Mouse (Mus musculus): ENCODE measurements at regions not wholly inside any gene's neighbourhood (a gene's known extent, or its start where the extent isn't known, plus 50 kb on each side); places are given as distances from the start of the nearest gene placed in this dataset.
A peak's percentile ranks its signal among the peaks of the same experiment; 100 is the strongest.

- DNase-seq (no peak), ATAC-seq (ENCODE audit: insufficient read depth) (no peak)
- WGBS, result 76% methylated on average over 10 of the region's 10 CpGs
- Histone ChIP-seq H3K4me2 (no peak overlapping the region), H3K36me3 (ENCODE audit: insufficient read depth) (no peaks in the 10 kb centered on the region), H3K27me3 (ENCODE audit: insufficient read depth, low read length) (no peaks in the 10 kb centered on the region), H3K9ac (no peak overlapping the region), H3K4me1 (ENCODE audit: insufficient read depth) (no peaks in the 10 kb centered on the region), H3K4me3 (ENCODE audit: low read depth, low read length) (no peak overlapping the region), H3K9me3 (ENCODE audit: low read depth, low read length) (no peaks in the 10 kb centered on the region), H3K27ac (ENCODE audit: low read depth) (no peak overlapping the region)
- TF ChIP-seq CTCF (IDR thresholded peaks at IDR 0.05; ENCODE audit: low read depth), result no peak
Observed at GRCm38 (mm10) chr1:56738641-56739040, 101.4 kb upstream of the Hsfy2 start.

GRCm38 (mm10) chr1:56726183-56726840 lies 89.1 kb upstream of the Hsfy2 start:
- H3K4me2 ChIP-seq, result no peak overlapping the region
- ATAC-seq (ENCODE audit: insufficient read depth) (no peak), DNase-seq (no peak)
- no peak for TF ChIP-seq CTCF (IDR thresholded peaks at IDR 0.05; ENCODE audit: low read depth)
- H3K4me1 ChIP-seq (ENCODE audit: insufficient read depth), result no peaks in the 10 kb centered on the region
- no peaks in the 10 kb centered on the region for H3K36me3 ChIP-seq (ENCODE audit: insufficient read depth)
- H3K27me3 ChIP-seq (ENCODE audit: insufficient read depth, low read length), result no peaks in the 10 kb centered on the region
- 75% methylated on average over 3 of the region's 3 CpGs for WGBS
- no peak overlapping the region for H3K27ac ChIP-seq (ENCODE audit: low read depth)
- H3K9me3 ChIP-seq (ENCODE audit: low read depth, low read length), result no peaks in the 10 kb centered on the region
- no peak overlapping the region for H3K9ac ChIP-seq
- no peak overlapping the region for H3K4me3 ChIP-seq (ENCODE audit: low read depth, low read length)

GRCm38 (mm10) chr1:56723656-56724055 lies 86.4 kb upstream of the Hsfy2 start:
- no peaks in the 10 kb centered on the region for H3K36me3 ChIP-seq (ENCODE audit: insufficient read depth)
- TF ChIP-seq CTCF (IDR thresholded peaks at IDR 0.05; ENCODE audit: low read depth), result no peak
- H3K27me3 ChIP-seq (ENCODE audit: insufficient read depth, low read length), result no peaks in the 10 kb centered on the region
- H3K4me1 ChIP-seq (ENCODE audit: insufficient read depth), result no peaks in the 10 kb centered on the region
- no peak for DNase-seq
- no peak overlapping the region for H3K4me2 ChIP-seq
- no peak overlapping the region for H3K9ac ChIP-seq
- no peak overlapping the region for H3K27ac ChIP-seq (ENCODE audit: low read depth)
- no peak overlapping the region for H3K4me3 ChIP-seq (ENCODE audit: low read depth, low read length)
- H3K9me3 ChIP-seq (ENCODE audit: low read depth, low read length), result no peaks in the 10 kb centered on the region
- ATAC-seq (ENCODE audit: insufficient read depth), result no peak
- WGBS, result 33% methylated on average over 1 of the region's 1 CpGs

- H3K27ac ChIP-seq (ENCODE audit: low read depth), result no peak overlapping the region
- 89% methylated on average over 2 of the region's 2 CpGs for WGBS
- no peak overlapping the region for H3K4me3 ChIP-seq (ENCODE audit: low read depth, low read length)
- H3K9ac ChIP-seq, result no peak overlapping the region
- H3K27me3 ChIP-seq (ENCODE audit: insufficient read depth, low read length), result no peaks in the 10 kb centered on the region
- no peaks in the 10 kb centered on the region for H3K9me3 ChIP-seq (ENCODE audit: low read depth, low read length)
- ATAC-seq (ENCODE audit: insufficient read depth), result no peak
- H3K4me1 ChIP-seq (ENCODE audit: insufficient read depth), result no peaks in the 10 kb centered on the region
- DNase-seq, result no peak
- H3K4me2 ChIP-seq, result no peak overlapping the region
- no peaks in the 10 kb centered on the region for H3K36me3 ChIP-seq (ENCODE audit: insufficient read depth)
- TF ChIP-seq CTCF (IDR thresholded peaks at IDR 0.05; ENCODE audit: low read depth), result no peak
Observed at GRCm38 (mm10) chr1:56713011-56713726, 75.9 kb upstream of the Hsfy2 start.

- 77% methylated on average over 2 of the region's 2 CpGs for WGBS
- Histone ChIP-seq H3K4me1 (ENCODE audit: insufficient read depth) (no peaks in the 10 kb centered on the region), H3K9ac (no peak overlapping the region), H3K4me3 (ENCODE audit: low read depth, low read length) (no peak overlapping the region), H3K4me2 (no peak overlapping the region), H3K9me3 (ENCODE audit: low read depth, low read length) (no peaks in the 10 kb centered on the region), H3K36me3 (ENCODE audit: insufficient read depth) (no peaks in the 10 kb centered on the region), H3K27me3 (ENCODE audit: insufficient read depth, low read length) (no peaks in the 10 kb centered on the region), H3K27ac (ENCODE audit: low read depth) (no peak overlapping the region)
- DNase-seq (peak; percentile 28), ATAC-seq (ENCODE audit: insufficient read depth) (no peak)
- no peak for TF ChIP-seq CTCF (IDR thresholded peaks at IDR 0.05; ENCODE audit: low read depth)
Observed at GRCm38 (mm10) chr1:56700451-56700850, 63.2 kb upstream of the Hsfy2 start.

- Histone ChIP-seq H3K9me3 (ENCODE audit: low read depth, low read length) (no peaks in the 10 kb centered on the region), H3K9ac (no peak overlapping the region), H3K4me1 (ENCODE audit: insufficient read depth) (no peaks in the 10 kb centered on the region), H3K4me2 (no peak overlapping the region), H3K36me3 (ENCODE audit: insufficient read depth) (no peaks in the 10 kb centered on the region), H3K4me3 (ENCODE audit: low read depth, low read length) (no peak overlapping the region), H3K27me3 (ENCODE audit: insufficient read depth, low read length) (no peaks in the 10 kb centered on the region), H3K27ac (ENCODE audit: low read depth) (no peak overlapping the region)
- ATAC-seq (ENCODE audit: insufficient read depth) (no peak), DNase-seq (no peak)
- WGBS, result 59% methylated on average over 3 of the region's 3 CpGs
- TF ChIP-seq CTCF (IDR thresholded peaks at IDR 0.05; ENCODE audit: low read depth), result no peak
Observed at GRCm38 (mm10) chr1:56697509-56697908, 60.3 kb upstream of the Hsfy2 start.

Data from lung, embryonic 14.5 days (tissue).